Mouse (Mus musculus) brain, embryonic 14.5 days (tissue): ENCODE measurements at regions not wholly inside any gene's neighbourhood (a gene's known extent, or its start where the extent isn't known, plus 50 kb on each side); places are given as distances from the start of the nearest gene placed in this dataset.

Experiments
- DNase-seq: peaks from one replicate; pipeline ENCODE4 v3.0.0-alpha.2; 2011; ENCODE audit warnings: low read depth
- CTCF ChIP-seq: fragments of 200-500 bp; IDR thresholded peaks from 2 replicates; pipeline ENCODE4 v1.5.1; 2012; ENCODE audit warnings: inconsistent platforms, mild to moderate bottlenecking, moderate library complexity, borderline replicate concordance; ENCODE audit not compliant: insufficient read depth, insufficient read length; ENCODE audit errors: extremely low read depth
- POLR2A ChIP-seq: fragments of 200-500 bp; IDR thresholded peaks from 2 replicates; pipeline ENCODE4 v1.6.1; 2012; ENCODE audit warnings: mild to moderate bottlenecking, inconsistent platforms, borderline replicate concordance; ENCODE audit not compliant: poor library complexity, insufficient read depth, insufficient read length, severe bottlenecking; ENCODE audit errors: extremely low read depth

DNA sequence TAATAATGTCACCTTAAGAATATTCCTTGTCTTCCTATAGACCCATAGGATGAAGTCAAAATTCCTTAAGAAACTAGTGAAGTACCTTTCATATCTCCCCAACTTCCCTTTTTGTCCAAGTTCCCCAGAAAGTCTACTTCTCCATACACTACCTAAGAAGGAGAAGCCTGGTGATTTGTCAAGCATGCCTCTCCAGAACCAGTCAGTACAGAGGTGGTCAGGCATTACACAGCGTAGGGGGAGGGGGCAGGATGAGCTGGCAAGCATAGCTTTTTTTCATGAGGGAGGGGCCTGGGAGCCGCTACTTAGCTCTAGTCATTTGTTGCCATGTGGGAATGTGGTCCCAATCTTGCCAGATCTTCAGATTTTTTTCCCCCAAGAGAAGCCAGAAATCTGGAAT lies 54.0 kb upstream of the Satb2 start:
- TF ChIP-seq CTCF (no peak), POLR2A (no peak)
- peak; percentile 17 for DNase-seq

DNA sequence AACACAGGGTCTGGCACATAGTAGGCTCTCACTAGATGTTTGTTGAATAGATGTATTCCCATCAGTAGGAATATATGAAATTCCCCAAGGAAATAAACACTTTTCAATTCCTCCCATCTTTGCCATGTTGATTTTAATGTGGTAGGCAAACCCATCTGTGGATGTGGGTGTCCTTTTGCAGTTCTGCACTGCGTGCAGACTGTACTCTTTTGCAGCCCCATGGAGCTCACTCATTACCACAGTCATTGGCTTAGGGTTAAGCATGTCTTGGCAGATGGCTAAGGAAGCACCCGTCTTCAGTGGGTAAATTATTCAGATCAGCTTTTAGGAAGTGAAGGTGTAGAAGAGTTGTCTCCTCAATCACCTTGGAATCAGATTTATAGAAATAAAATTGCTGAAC lies 54.8 kb upstream of the Satb2 start:
- DNase-seq: peak; percentile 31
- no peak for TF ChIP-seq POLR2A
- no peak for TF ChIP-seq CTCF

DNA sequence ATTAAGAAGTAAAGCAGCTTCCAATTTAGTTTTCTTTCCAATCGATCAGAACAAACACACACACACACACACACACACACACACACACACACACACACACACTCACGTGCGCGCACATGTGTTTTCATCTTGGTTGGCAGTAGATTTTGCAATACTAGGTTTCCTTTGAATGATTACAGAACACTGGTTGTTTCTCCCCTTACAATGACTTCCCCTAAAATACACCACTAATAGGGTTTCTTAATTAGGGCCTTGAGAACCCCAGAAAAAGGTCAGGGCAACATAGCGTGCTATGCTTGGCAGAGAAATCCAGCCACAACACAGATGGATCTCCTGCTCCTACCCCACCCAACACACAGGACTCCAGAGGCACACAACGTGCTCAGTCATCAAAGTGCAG lies 56.0 kb upstream of the Satb2 start:
- peak; percentile 33 for DNase-seq
- TF ChIP-seq POLR2A (no peak), CTCF (no peak)

DNA sequence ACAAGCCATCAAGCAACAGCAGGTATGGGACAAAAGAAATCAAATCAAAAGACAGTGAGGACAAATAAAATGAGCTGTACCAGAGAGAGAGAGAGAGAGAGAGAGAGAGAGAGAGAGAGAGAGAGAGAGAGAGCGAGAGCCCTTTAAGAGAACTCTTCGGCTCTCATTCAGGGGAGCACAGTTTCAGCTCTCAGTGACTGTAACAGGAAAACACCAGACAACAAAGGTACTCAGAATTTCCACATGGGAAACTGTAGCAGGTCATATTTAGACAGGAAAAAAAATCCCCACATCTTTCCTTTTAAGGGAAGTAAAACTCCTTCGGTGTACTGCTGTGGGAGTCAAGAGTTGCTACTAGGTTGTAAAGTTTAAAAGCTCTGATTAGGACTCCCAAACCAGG lies 57.9 kb upstream of the Satb2 start:
- TF ChIP-seq POLR2A (no peak), CTCF (no peak)
- no peak for DNase-seq

DNA sequence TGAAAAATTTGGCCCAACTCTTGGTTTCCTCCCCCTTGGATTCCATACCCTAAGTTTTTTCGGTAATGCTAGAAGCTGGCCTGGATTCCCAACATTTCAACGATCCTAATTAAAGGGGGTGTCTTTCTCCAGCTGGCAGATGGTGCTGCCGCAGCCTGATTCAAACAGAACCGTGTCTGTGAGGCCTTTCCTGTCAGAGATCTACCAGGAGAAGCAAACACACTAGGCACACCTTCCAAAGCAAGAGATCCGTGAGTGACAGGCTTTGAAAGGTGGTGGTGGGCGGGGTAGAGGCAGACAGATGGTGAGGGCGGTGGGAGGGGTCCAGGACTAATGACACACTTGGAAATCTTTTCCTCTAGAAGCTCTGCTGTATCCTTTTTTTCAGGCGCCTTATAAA lies 61.8 kb upstream of the Satb2 start:
- TF ChIP-seq POLR2A (no peak), CTCF (no peak)
- DNase-seq: peak; percentile 93

DNA sequence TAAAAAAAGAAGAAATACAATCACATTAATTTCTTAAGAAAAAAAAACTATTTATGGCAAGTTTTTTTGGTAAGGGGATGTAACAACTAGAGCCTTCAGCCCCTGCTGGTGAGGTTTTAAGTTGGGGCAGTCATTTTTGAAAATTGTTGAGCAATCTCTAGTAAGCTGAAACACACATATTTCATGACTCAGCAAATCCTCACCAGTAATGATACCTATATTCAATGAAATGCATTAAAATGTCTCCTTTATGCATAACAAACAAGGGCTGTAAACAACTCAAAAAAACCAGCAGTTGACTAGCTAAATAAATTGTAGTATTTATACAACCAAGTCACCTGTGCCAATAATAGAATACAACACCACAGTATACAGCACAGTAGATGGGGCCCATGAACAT lies 63.1 kb upstream of the Satb2 start:
- no peak for DNase-seq
- TF ChIP-seq CTCF: no peak
- no peak for TF ChIP-seq POLR2A

DNA sequence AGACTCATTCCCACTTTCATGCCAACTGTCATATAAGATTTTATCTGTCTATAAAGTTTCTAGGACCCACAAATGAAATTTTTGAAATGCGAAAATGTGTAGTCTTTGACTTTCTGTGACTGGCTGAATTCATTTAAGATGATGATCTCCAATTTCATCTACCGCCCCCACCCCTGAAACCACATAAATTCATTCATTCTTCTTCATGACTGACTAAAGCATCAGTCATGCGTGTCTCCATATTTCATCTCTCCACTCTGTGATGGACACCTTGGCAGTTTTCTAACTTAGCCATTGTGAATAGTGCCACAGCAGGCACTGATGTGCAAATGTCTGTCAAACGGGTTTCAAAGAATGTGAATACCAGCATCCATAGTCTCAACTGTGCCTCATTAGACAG lies 75.4 kb upstream of the Satb2 start:
- no peak for DNase-seq
- TF ChIP-seq POLR2A: no peak
- no peak for TF ChIP-seq CTCF

DNA sequence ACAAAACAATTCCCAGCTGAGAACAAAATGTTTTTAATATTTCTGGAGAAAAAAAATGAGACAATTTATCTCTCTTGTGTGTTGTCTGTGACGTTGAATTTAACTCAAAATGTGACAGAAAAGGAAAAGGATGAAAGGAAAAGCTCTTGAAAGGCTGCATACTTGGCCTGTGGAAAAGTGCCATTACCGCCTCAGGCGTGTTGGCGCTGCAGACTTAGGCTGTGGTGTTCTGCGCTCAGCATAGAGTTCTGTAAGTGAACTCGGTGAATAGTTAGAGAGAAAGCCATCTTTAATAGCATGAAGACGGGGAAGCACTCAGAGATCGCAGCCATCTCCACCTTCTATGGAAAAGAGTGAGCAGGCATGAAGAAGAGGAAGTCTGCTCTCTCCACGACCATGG lies 77.5 kb upstream of the Satb2 start:
- TF ChIP-seq CTCF (no peak), POLR2A (no peak)
- peak; percentile 43 for DNase-seq

DNA sequence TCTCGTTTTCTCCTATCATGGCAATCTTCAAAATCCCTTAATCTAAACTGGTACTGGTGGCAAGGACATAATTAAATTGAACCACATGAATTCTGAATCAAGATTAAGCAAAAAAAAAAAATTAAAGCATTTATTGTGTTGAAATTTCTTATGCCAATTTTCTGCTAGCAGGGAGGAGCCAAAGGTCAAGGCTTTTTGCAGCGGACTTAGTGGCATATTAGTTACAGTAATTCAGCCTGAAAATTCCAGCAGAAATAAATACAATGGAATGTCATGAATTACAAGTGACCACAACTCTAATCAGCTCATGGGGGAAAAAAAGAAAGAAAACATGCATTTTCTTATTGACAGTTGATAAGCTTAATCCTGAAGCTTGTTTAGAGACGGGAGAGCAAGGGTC lies 80.8 kb upstream of the Satb2 start:
- peak; percentile 5 for DNase-seq
- no peak for TF ChIP-seq CTCF
- TF ChIP-seq POLR2A: no peak

DNA sequence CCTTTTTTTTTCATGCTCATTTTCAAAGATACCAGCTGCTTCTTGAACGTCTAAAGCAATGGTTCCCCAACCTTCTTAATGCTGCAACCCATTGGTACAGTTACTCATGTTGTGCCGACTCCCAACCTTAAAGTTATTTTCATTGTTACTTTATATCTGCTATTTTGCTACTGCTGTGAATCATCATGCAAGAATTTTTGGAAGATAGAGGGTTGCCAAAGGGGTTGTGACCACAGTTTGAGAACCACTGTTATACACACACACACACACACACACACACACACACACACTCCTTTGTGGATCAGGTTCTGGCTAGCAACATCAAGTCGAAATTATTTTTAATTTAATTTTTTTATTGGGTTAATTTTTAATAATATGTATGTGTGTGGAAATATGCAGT lies 96.8 kb upstream of the Satb2 start:
- no peak for DNase-seq
- TF ChIP-seq POLR2A (no peak), CTCF (no peak)

DNA sequence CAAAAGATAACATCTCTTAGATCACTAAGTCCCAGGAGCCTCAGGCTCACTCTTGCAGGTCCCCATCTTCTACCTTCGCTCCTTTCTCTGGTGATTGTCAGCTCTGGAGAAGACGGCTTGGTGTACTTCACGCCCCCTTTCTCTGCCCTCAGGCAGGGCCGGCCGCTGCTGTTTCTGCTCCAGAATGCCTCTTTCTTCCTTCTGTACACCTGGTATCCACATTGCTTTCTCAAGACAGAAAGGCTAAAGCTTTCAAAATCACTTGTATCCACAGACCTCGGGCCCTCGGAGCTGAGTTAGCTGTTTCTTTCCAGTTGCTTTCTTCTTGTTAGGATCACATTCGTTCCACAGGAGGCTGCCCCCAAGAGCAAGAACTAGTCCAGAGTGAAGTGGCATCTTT lies 98.2 kb upstream of the Satb2 start:
- TF ChIP-seq CTCF (no peak), POLR2A (no peak)
- DNase-seq: no peak

DNA sequence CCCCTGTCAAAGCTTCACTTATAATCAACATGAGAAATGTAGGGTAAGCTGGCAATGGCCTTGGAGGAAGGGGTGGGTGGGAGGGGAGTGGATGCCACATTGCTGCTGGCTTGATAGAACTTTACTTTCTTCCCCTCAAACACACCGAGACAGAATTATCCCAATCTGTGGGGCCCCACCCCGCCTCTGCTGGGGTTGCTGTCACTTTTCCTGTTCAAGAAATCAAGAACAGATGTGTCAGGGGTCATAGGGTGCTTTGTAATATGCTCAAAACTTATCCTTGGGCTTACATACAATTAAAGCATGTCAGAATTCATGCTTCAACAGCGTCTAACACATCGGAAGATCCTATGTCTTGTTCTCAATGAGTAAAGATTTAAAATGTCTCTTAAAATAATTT lies 101.9 kb upstream of the Satb2 start:
- DNase-seq: no peak
- TF ChIP-seq POLR2A: no peak
- no peak for TF ChIP-seq CTCF

DNA sequence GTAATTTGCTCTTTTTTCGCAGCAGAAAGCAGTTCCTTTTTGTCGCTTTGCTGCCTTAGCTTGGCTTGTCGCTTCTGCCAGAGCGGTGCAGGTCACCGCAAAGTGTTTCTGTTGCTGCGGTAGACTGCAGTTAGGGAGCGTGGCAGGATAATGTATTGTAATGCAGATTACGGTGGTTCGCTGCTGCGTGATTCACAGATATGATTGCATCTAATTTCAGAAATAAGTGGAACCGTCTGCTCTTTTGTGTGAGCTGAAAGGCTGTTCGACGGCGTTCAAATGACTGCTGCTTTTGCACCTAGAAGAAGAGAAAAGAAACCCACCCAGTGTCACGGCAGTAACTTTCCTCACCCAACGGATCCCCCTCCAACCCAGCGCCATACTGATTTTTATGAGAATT lies 104.7 kb upstream of the Satb2 start:
- DNase-seq: peak; percentile 86
- TF ChIP-seq POLR2A (no peak), CTCF (no peak)

DNA sequence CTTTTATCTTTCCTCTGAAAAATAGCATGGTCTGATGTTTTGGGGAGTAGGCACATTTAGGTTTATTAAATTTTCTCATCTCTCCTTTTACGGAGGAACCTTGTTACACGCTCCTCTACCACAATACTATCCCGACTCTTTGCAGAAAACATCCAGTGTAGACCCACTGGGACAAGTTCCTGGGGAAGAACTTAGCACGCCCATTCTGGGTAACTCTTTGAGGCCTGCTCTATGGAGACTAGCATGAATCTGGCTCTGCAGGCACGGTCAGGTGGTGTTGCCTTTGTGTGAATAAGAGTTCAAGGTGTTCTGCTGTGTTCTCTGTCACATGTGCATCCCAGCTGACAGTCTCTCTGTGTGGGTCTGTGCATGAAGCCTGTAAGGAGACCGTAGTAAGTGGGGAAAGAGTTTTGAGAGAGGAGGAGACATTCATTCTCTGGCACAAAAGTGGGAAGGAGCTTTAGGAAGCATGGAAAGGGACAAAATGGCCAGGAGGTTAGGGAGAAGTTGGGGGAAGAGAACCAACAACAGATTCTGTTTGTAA lies 105.2 kb upstream of the Satb2 start:
- peak; percentile 26 for DNase-seq
- TF ChIP-seq POLR2A (no peak), CTCF (no peak)
